In genomic region chr2:153906626-153907025, GRCm38 (mm10) we compare ENCODE assay signal across 30 mouse cellular contexts. TPM values are rescaled to one million over a fixed set of nuclear protein-coding genes. Genes with fewer than 3 reads are reported as not detected.
"Had no signal": no experiment of that assay in that cellular context is flagged by ENCODE, and none has a peak within 500 bp of the region (broad histone marks: within the 10 kb centered on the region; RNA-seq: fewer than 3 reads in every experiment).

No protein-coding gene starts in this region.

- H3K4me2 ChIP-seq: limb, embryonic 12.5 days; limb, embryonic 15.5 days; liver, embryonic 11.5 days; lung, embryonic 14.5 days; midbrain, embryonic 12.5 days; midbrain, embryonic 15.5 days; neural tube, embryonic 13.5 days had no signal

- H3K36me3 ChIP-seq: limb, embryonic 12.5 days; limb, embryonic 15.5 days; midbrain, embryonic 12.5 days; midbrain, embryonic 15.5 days; neural tube, embryonic 13.5 days had no signal

- H3K9ac ChIP-seq: limb, embryonic 12.5 days; limb, embryonic 15.5 days; liver, embryonic 14.5 days; liver, postnatal 0 days; lung, embryonic 14.5 days; midbrain, embryonic 12.5 days; midbrain, embryonic 15.5 days; neural tube, embryonic 13.5 days had no signal

- H3K27ac ChIP-seq: kidney, postnatal 0 days; layer of hippocampus, adult 2 months; left cerebral cortex, adult 2 months; limb, embryonic 12.5 days; limb, embryonic 15.5 days; liver, embryonic 14.5 days; macrophage; midbrain, embryonic 12.5 days; midbrain, embryonic 15.5 days; neural tube, embryonic 13.5 days had no signal

- H3K9me3 ChIP-seq: limb, embryonic 12.5 days; limb, embryonic 15.5 days; midbrain, embryonic 12.5 days; midbrain, embryonic 15.5 days; neural tube, embryonic 13.5 days had no signal

- H3K27me3 ChIP-seq: limb, embryonic 12.5 days; limb, embryonic 15.5 days; midbrain, embryonic 12.5 days; midbrain, embryonic 15.5 days; neural tube, embryonic 13.5 days had no signal

- H3K4me3 ChIP-seq: layer of hippocampus, adult 2 months; left cerebral cortex, adult 2 months; limb, embryonic 12.5 days; limb, embryonic 15.5 days; midbrain, embryonic 12.5 days; midbrain, embryonic 15.5 days; neural tube, embryonic 13.5 days had no signal

- H3K4me1 ChIP-seq: limb, embryonic 12.5 days; limb, embryonic 15.5 days; midbrain, embryonic 12.5 days; midbrain, embryonic 15.5 days; neural tube, embryonic 13.5 days had no signal

- DNase-seq: kidney, adult 18-20 months; kidney, adult 9 months; kidney, postnatal 25 days; layer of hippocampus, postnatal 36 days; left cerebral cortex, postnatal 4 days; liver, postnatal 0 days; lung, embryonic 14.5 days; thymus, adult 2 months; thymus, postnatal 14 days had no signal

- ATAC-seq: intestine, embryonic 16.5 days; liver, postnatal 0 days; lung, postnatal 0 days; midbrain, embryonic 15.5 days had no signal

RNA-seq across cellular contexts. Expression of gene Bpifb6, which starts 6.4 kb away (rescaled TPM):
- total RNA-seq: layer of hippocampus, adult 2 months; layer of hippocampus, postnatal 10 days; layer of hippocampus, postnatal 36 days; left cerebral cortex, adult 2 months; left cerebral cortex, postnatal 14 days; left cerebral cortex, postnatal 4 days; megakaryocyte, adult 5-6 weeks; neutrophil, adult 5-6 weeks had no signal
- polyA plus RNA-seq: intestine, embryonic 16.5 days; kidney, postnatal 0 days; large intestine, adult 2 months; limb, embryonic 12.5 days; limb, embryonic 15.5 days; liver, embryonic 11.5 days; liver, embryonic 14.5 days; liver, postnatal 0 days; lung, embryonic 14.5 days; lung, postnatal 0 days; macrophage; midbrain, embryonic 12.5 days; midbrain, embryonic 15.5 days; neural tube, embryonic 13.5 days; small intestine, adult 2 months; spleen, adult 2 months; stomach, embryonic 16.5 days had no signal

RNA-seq across cellular contexts. Expression of gene Bpifb3, which starts 11.4 kb away (rescaled TPM):
- total RNA-seq: layer of hippocampus, adult 2 months; layer of hippocampus, postnatal 10 days; layer of hippocampus, postnatal 36 days; left cerebral cortex, adult 2 months; left cerebral cortex, postnatal 14 days; megakaryocyte, adult 5-6 weeks; neutrophil, adult 5-6 weeks had no signal
- polyA plus RNA-seq: intestine, embryonic 16.5 days; kidney, postnatal 0 days; large intestine, adult 2 months; limb, embryonic 12.5 days; limb, embryonic 15.5 days; liver, embryonic 11.5 days; liver, embryonic 14.5 days; liver, postnatal 0 days; lung, embryonic 14.5 days; lung, postnatal 0 days; macrophage; midbrain, embryonic 12.5 days; midbrain, embryonic 15.5 days; neural tube, embryonic 13.5 days; small intestine, adult 2 months; stomach, embryonic 16.5 days had no signal

RNA-seq across cellular contexts. Expression of gene Bpifb4, which starts 31.4 kb away (rescaled TPM):
- total RNA-seq: layer of hippocampus, adult 2 months; layer of hippocampus, postnatal 10 days; layer of hippocampus, postnatal 36 days; left cerebral cortex, adult 2 months; left cerebral cortex, postnatal 14 days; left cerebral cortex, postnatal 4 days; megakaryocyte, adult 5-6 weeks; neutrophil, adult 5-6 weeks had no signal
- polyA plus RNA-seq: intestine, embryonic 16.5 days; kidney, postnatal 0 days; large intestine, adult 2 months; limb, embryonic 12.5 days; limb, embryonic 15.5 days; liver, embryonic 11.5 days; liver, postnatal 0 days; lung, embryonic 14.5 days; lung, postnatal 0 days; macrophage; midbrain, embryonic 12.5 days; midbrain, embryonic 15.5 days; neural tube, embryonic 13.5 days; small intestine, adult 2 months; spleen, adult 2 months; stomach, embryonic 16.5 days had no signal

RNA-seq across cellular contexts. Expression of gene Bpifb2, which starts 31.8 kb away (rescaled TPM):
- total RNA-seq: layer of hippocampus, adult 2 months; layer of hippocampus, postnatal 10 days; layer of hippocampus, postnatal 36 days; left cerebral cortex, adult 2 months; left cerebral cortex, postnatal 14 days; left cerebral cortex, postnatal 4 days; megakaryocyte, adult 5-6 weeks; neutrophil, adult 5-6 weeks had no signal
- polyA plus RNA-seq: intestine, embryonic 16.5 days; kidney, postnatal 0 days; large intestine, adult 2 months; limb, embryonic 12.5 days; limb, embryonic 15.5 days; liver, embryonic 11.5 days; liver, embryonic 14.5 days; liver, postnatal 0 days; lung, embryonic 14.5 days; lung, postnatal 0 days; macrophage; midbrain, embryonic 12.5 days; midbrain, embryonic 15.5 days; neural tube, embryonic 13.5 days; small intestine, adult 2 months; stomach, embryonic 16.5 days had no signal

RNA-seq across cellular contexts. Expression of gene Sun5, which starts 35.7 kb away (rescaled TPM):
- total RNA-seq: layer of hippocampus, adult 2 months; layer of hippocampus, postnatal 10 days; layer of hippocampus, postnatal 36 days; left cerebral cortex, adult 2 months; left cerebral cortex, postnatal 14 days; left cerebral cortex, postnatal 4 days; megakaryocyte, adult 5-6 weeks; neutrophil, adult 5-6 weeks had no signal
- polyA plus RNA-seq: intestine, embryonic 16.5 days; kidney, postnatal 0 days; large intestine, adult 2 months; limb, embryonic 12.5 days; limb, embryonic 15.5 days; liver, embryonic 11.5 days; liver, embryonic 14.5 days; liver, postnatal 0 days; lung, embryonic 14.5 days; lung, postnatal 0 days; macrophage; midbrain, embryonic 12.5 days; midbrain, embryonic 15.5 days; neural tube, embryonic 13.5 days; small intestine, adult 2 months; spleen, adult 2 months; stomach, embryonic 16.5 days; thymus, adult 2 months had no signal
